In genomic region chr3:138526073-138526915, GRCm38 (mm10) we compare ENCODE assay signal across 8 mouse cellular contexts. TPM values are rescaled to one million over a fixed set of nuclear protein-coding genes. Genes with fewer than 3 reads are reported as not detected.
DNase-seq lines count a peak whose midpoint lies in the region; ATAC-seq and TF ChIP-seq lines count a peak whose summit lies in the region.

Gene Eif4e (plus strand): TSS chr3:138526179.

- peaks cover 39% of the 10 kb centered on the region for H3K79me2 ChIP-seq in CH12.LX (replicated peaks; ENCODE audit: control insufficient read depth, extremely low read depth, insufficient read depth, poor library complexity, severe bottlenecking)

- 6% methylated on average over 39 of the region's 39 CpGs for WGBS in bone marrow, adult 2 months
- 2% methylated on average over 39 of the region's 39 CpGs for WGBS in forebrain, embryonic 14.5 days
- 2% methylated on average over 39 of the region's 39 CpGs for whole genome bisulfite sequencing in lung, embryonic 14.5 days

- TF ChIP-seq CTCF in CH12.LX (conservative IDR thresholded peaks at IDR 0.05 in 1 of 2, IDR thresholded peaks at IDR 0.05 in 1 of 2; ENCODE audit: low read depth in 2 of 2, low read length in 2 of 2) = no peak
- no peak for TF ChIP-seq CTCF in bone marrow, adult 2 months (IDR thresholded peaks at IDR 0.05; ENCODE audit: control insufficient read depth, insufficient read depth, low read length)
- TF ChIP-seq CTCF in lung, embryonic 14.5 days (IDR thresholded peaks at IDR 0.05; ENCODE audit: low read depth) = no peak

- ATAC-seq in forebrain, embryonic 14.5 days = peak; percentile 42
- peak; percentile 23; the same call in 1 of the 2 replicates for ATAC-seq in lung, embryonic 14.5 days (ENCODE audit: insufficient read depth)
- 0 out of 2 replicates have a peak, but pooled peaks have one; percentile 1 for ATAC-seq in neutrophil, adult 5-6 weeks (ENCODE audit: extremely low read depth, insufficient number of reproducible peaks, low FRiP score, poor library complexity, severe bottlenecking)

- TF ChIP-seq EP300 in CH12.LX (IDR thresholded peaks at IDR 0.05; ENCODE audit: low read length) = peak; percentile 68

- peak within 1 kb of the TSS; percentile 18 for H3K27ac ChIP-seq in CH12.LX (ENCODE audit: insufficient read depth, low read depth)
- H3K27ac ChIP-seq in bone marrow, adult 2 months (ENCODE audit: control insufficient read depth, insufficient read depth, low read depth, low read length, poor library complexity) = peak within 1 kb of the TSS; percentile 84
- peak within 1 kb of the TSS; percentile 74 for H3K27ac ChIP-seq in forebrain, embryonic 14.5 days (ENCODE audit: low read depth, low read length)
- H3K27ac ChIP-seq in lung, embryonic 14.5 days (ENCODE audit: low read depth) = peak within 1 kb of the TSS; percentile 95

- H3K9ac ChIP-seq in CH12.LX (ENCODE audit: insufficient read depth, low read depth) = peak within 1 kb of the TSS; percentile 77
- peak within 1 kb of the TSS; percentile 70 for H3K9ac ChIP-seq in forebrain, embryonic 14.5 days (ENCODE audit: low read length)
- peak within 1 kb of the TSS; percentile 77 for H3K9ac ChIP-seq in lung, embryonic 14.5 days

- H3K27me3 ChIP-seq in CH12.LX (replicated peaks) = no peaks in the 10 kb centered on the region
- H3K27me3 ChIP-seq in forebrain, embryonic 14.5 days (replicated peaks; ENCODE audit: control insufficient read depth, insufficient read depth, low read length) = no peaks in the 10 kb centered on the region
- no peaks in the 10 kb centered on the region for H3K27me3 ChIP-seq in lung, embryonic 14.5 days (ENCODE audit: insufficient read depth, low read length)

- dilution Hi-C loops in CH12.LX (cut with MboI; ENCODE audit: extremely low pct_ligation_motif_present, extremely low pct_unique_long_range_greater_than_20kb, low sequenced_read_pairs) = no loop called here

- H3K4me3 ChIP-seq in CH12.LX (replicated peaks in 1 of 3; ENCODE audit: low read depth in 2 of 3, low read length in 2 of 3, poor library complexity in 1 of 3) = peak within 1 kb of the TSS; percentile 70 to 81 (median 76)
- H3K4me3 ChIP-seq in bone marrow, adult 2 months (replicated peaks; ENCODE audit: control insufficient read depth, low read depth, low read length) = peak within 1 kb of the TSS; percentile 97
- H3K4me3 ChIP-seq in forebrain, embryonic 14.5 days (ENCODE audit: low read depth, low read length) = peak within 1 kb of the TSS; percentile 96
- H3K4me3 ChIP-seq in lung, embryonic 14.5 days (ENCODE audit: low read depth, low read length) = peak within 1 kb of the TSS; percentile 99

- TF ChIP-seq RAD21 in CH12.LX (IDR thresholded peaks at IDR 0.05; ENCODE audit: low read depth, low read length) = no peak

- peaks cover 8 to 33% of the 10 kb centered on the region in 2 experiments for H3K4me1 ChIP-seq in CH12.LX (ENCODE audit: control insufficient read depth in 1 of 2, insufficient read depth in 2 of 2)
- no peaks in the 10 kb centered on the region; the same call in 1 of the 2 replicates for H3K4me1 ChIP-seq in bone marrow, adult 2 months (ENCODE audit: control insufficient read depth, insufficient read depth, low read length)
- H3K4me1 ChIP-seq in forebrain, embryonic 14.5 days (ENCODE audit: control insufficient read depth, insufficient read depth, low read length) = peaks cover 11% of the 10 kb centered on the region
- H3K4me1 ChIP-seq in lung, embryonic 14.5 days (ENCODE audit: insufficient read depth) = peaks cover 22% of the 10 kb centered on the region

- in situ Hi-C loops in CH12.LX (cut with MboI; ENCODE audit: low pct_ligation_motif_present, low pct_unique_long_range_greater_than_20kb, low sequenced_read_pairs) = no loop called here

- peak within 1 kb of the TSS; percentile 52 for H3K4me2 ChIP-seq in CH12.LX (ENCODE audit: insufficient read depth, low read depth, poor library complexity, severe bottlenecking)
- peak within 1 kb of the TSS; percentile 89 for H3K4me2 ChIP-seq in forebrain, embryonic 14.5 days (ENCODE audit: low read length)
- peak within 1 kb of the TSS; percentile 91 for H3K4me2 ChIP-seq in lung, embryonic 14.5 days

- DNase-seq in CH12.LX (ENCODE audit: extremely low read depth) = peak; percentile 66
- DNase-seq in forebrain, embryonic 14.5 days (ENCODE audit: low spot score) = peak; percentile 31
- DNase-seq in heart, postnatal 25 days (ENCODE audit: low spot score) = peak; percentile 46
- peak in 1 of 2 experiments; percentile 18 for DNase-seq in layer of hippocampus, adult 18-20 months (ENCODE audit: low spot score in 2 of 2)
- DNase-seq in lung, embryonic 14.5 days = peak; percentile 64
- peak; percentile 45 for DNase-seq in thymus, postnatal 25 days

- intact Hi-C loops in heart, postnatal 25 days (cut with DNase I) = loop anchor here (2.0 kb wide), 1 partner anchor 37 kb away; the partner anchor contains the start of gene Metap1

- H3K9me3 ChIP-seq in CH12.LX (replicated peaks; ENCODE audit: low read length) = no peaks in the 10 kb centered on the region
- no peaks in the 10 kb centered on the region for H3K9me3 ChIP-seq in forebrain, embryonic 14.5 days (replicated peaks; ENCODE audit: control insufficient read depth, low read length)
- H3K9me3 ChIP-seq in lung, embryonic 14.5 days (ENCODE audit: low read depth, low read length) = no peaks in the 10 kb centered on the region

- peaks cover 0 to 4% of the 10 kb centered on the region in 2 experiments for H3K36me3 ChIP-seq in CH12.LX (replicated peaks in 1 of 2; ENCODE audit: control insufficient read depth in 1 of 2, insufficient read depth in 1 of 2, low read length in 1 of 2)
- no peaks in the 10 kb centered on the region for H3K36me3 ChIP-seq in forebrain, embryonic 14.5 days (ENCODE audit: control insufficient read depth, insufficient read depth, low read length)
- H3K36me3 ChIP-seq in lung, embryonic 14.5 days (ENCODE audit: insufficient read depth) = no peaks in the 10 kb centered on the region

- TF ChIP-seq POLR2A in CH12.LX (IDR thresholded peaks at IDR 0.05; ENCODE audit: low read depth, low read length) = no peak
- TF ChIP-seq POLR2A in bone marrow, adult 2 months (IDR thresholded peaks at IDR 0.05; ENCODE audit: borderline replicate concordance, control insufficient read depth, low read depth, low read length) = no peak

TF ChIP-seq in CH12.LX, 34 proteins besides CTCF, POLR2A, EP300 and RAD21:
- TF ChIP-seq MAZ (IDR thresholded peaks at IDR 0.05; ENCODE audit: low read depth, low read length) (no peak), JUND (conservative IDR thresholded peaks at IDR 0.05; ENCODE audit: low read depth, low read length) (no peak), TBP (conservative IDR thresholded peaks at IDR 0.05; ENCODE audit: low read depth, low read length) (no peak), ZC3H11A (IDR thresholded peaks at IDR 0.05; ENCODE audit: low read depth, low read length) (no peak), PAX5 (IDR thresholded peaks at IDR 0.05; ENCODE audit: low read length) (no peak), MAX (IDR thresholded peaks at IDR 0.05; ENCODE audit: low read length) (peak; percentile 65), USF1 (IDR thresholded peaks at IDR 0.05; ENCODE audit: low read depth, low read length) (no peak), GABPA (IDR thresholded peaks at IDR 0.05; ENCODE audit: insufficient replicate concordance, low read depth, low read length) (no peak), SMC3 (IDR thresholded peaks at IDR 0.05; ENCODE audit: low read depth, low read length) (no peak), NELFE (IDR thresholded peaks at IDR 0.05; ENCODE audit: low read depth, low read length) (0 out of 2 replicates have a peak, but pooled peaks have one; percentile 24), KAT2A (IDR thresholded peaks at IDR 0.05; ENCODE audit: insufficient replicate concordance, low read length) (no peak), ELF1 (IDR thresholded peaks at IDR 0.05; ENCODE audit: low read depth, low read length) (peak; percentile 12; the same call in 1 of the 2 replicates), HCFC1 (IDR thresholded peaks at IDR 0.05; ENCODE audit: low read depth, low read length) (no peak), CHD1 (IDR thresholded peaks at IDR 0.05; ENCODE audit: low read depth, low read length) (no peak), TCF12 (IDR thresholded peaks at IDR 0.05; ENCODE audit: low read depth, low read length) (peak; percentile 55; the same call in 1 of the 2 replicates), ETS1 (conservative IDR thresholded peaks at IDR 0.05; ENCODE audit: low read depth, low read length) (0 out of 2 replicates have a peak, but pooled peaks have one; percentile 34), NRF1 (IDR thresholded peaks at IDR 0.05; ENCODE audit: low read depth, low read length) (no peak), ZMIZ1 (IDR thresholded peaks at IDR 0.05; ENCODE audit: low read depth, low read length) (no peak), BHLHE40 (IDR thresholded peaks at IDR 0.05; ENCODE audit: low read depth, low read length) (no peak; the same call in 1 of the 2 replicates), USF2 (conservative IDR thresholded peaks at IDR 0.05; ENCODE audit: low read depth, low read length) (no peak), RCOR1 (conservative IDR thresholded peaks at IDR 0.05; ENCODE audit: low read depth, low read length) (no peak), MAFK (IDR thresholded peaks at IDR 0.05; ENCODE audit: insufficient replicate concordance, low read length) (0 out of 2 replicates have a peak, but pooled peaks have one; percentile 73), JUN (IDR thresholded peaks at IDR 0.05; ENCODE audit: insufficient read depth, low read depth, low read length) (peak; percentile 31; the same call in 1 of the 2 replicates), MXI1 (IDR thresholded peaks at IDR 0.05; ENCODE audit: low read depth, low read length) (no peak; the same call in 1 of the 2 replicates), ZKSCAN1 (IDR thresholded peaks at IDR 0.05; ENCODE audit: borderline replicate concordance, low read depth, low read length) (no peak), POLR2AphosphoS2 (IDR thresholded peaks at IDR 0.05; ENCODE audit: low read depth, low read length) (no peak), SIN3A (IDR thresholded peaks at IDR 0.05; ENCODE audit: low read length) (no peak)
TF ChIP-seq in CH12.LX: peak in this region for 7.

RNA-seq across cellular contexts. Expression of gene Eif4e, which starts in this region (rescaled TPM):
- total RNA-seq in CH12.LX (2012; rRNA removed) (490 and 629 TPM in 2 replicates), CH12.LX (2014; rRNA removed) (590 and 677 TPM in 2 replicates)
- 850 and 889 TPM in 2 replicates for polyA plus RNA-seq in CH12.LX (2012; ENCODE audit: insufficient read length, low read depth)
- 77.3 and 78.5 TPM in 2 replicates for polyA plus RNA-seq in bone marrow, adult 2 months (2011; ENCODE audit: insufficient read depth, insufficient read length, low replicate concordance, missing spikeins)
- polyA plus RNA-seq in forebrain, embryonic 14.5 days (2014; fragmentation: Nextera tagmentation; extraction: Ambion mirVana) = 448 and 459 TPM in 2 replicates
- 100 to 1,000 TPM; 171 to 172 TPM for total RNA-seq in heart, postnatal 25 days (2021)
- 100 to 1,000 TPM; 191 to 202 TPM for total RNA-seq in layer of hippocampus, adult 18-20 months (2021)
- polyA plus RNA-seq in lung, embryonic 14.5 days (2014; fragmentation: Nextera tagmentation; extraction: Ambion mirVana) = 405 and 425 TPM in 2 replicates
- total RNA-seq in neutrophil, adult 5-6 weeks (2017) = 66.1 and 71.6 TPM in 2 replicates

Comparison
In these comparisons a context has a peak if more than half of its experiments do, and no peak if none do; other contexts are left out.
1. H3K27ac ChIP-seq: peak in every context shown above with its lines; median percentile 95 in lung, embryonic 14.5 days; 84 in bone marrow, adult 2 months; 74 in forebrain, embryonic 14.5 days; 18 in CH12.LX.